Mouse (Mus musculus) heart, adult 2 months (tissue): Measurements from ENCODE around the gene Mamdc2. TPM values are rescaled to one million over a fixed set of nuclear protein-coding genes. Genes with fewer than 3 reads are reported as not detected.

ENCODE experiments used
- DNase-seq, 2 experiments: peaks; one replicate each; pipeline ENCODE4 v3.0.0; 2021
- H3K27ac ChIP-seq: fragments of 200-600 bp; 2 replicates; pipeline ENCODE4 v1.8.1; 2022
- H3K27me3 ChIP-seq: fragments of 200-500 bp; 2 replicates; pipeline ENCODE4 v1.6.1; 2012; ENCODE audit warnings: mild to moderate bottlenecking, low read length, inconsistent platforms, mixed read lengths; ENCODE audit not compliant: control insufficient read depth, insufficient read depth
- H3K36me3 ChIP-seq: fragments of 200-500 bp; 2 replicates; pipeline ENCODE4 v1.6.1; 2012; ENCODE audit warnings: low read length, inconsistent platforms; ENCODE audit not compliant: control insufficient read depth, insufficient read depth
- H3K4me1 ChIP-seq: fragments of 200-500 bp; 2 replicates; pipeline ENCODE4 v1.6.1; 2011; ENCODE audit warnings: low read length; ENCODE audit not compliant: control insufficient read depth, insufficient read depth
- H3K4me3 ChIP-seq: fragments of 200-600 bp; 2 replicates; pipeline ENCODE4 v1.8.1; 2022
- H3K79me2 ChIP-seq: fragments of 200-500 bp; replicated peaks from 2 replicates; pipeline ENCODE4 v1.6.1; 2012; ENCODE audit warnings: mild to moderate bottlenecking, inconsistent platforms, low read length, moderate library complexity, mixed read lengths; ENCODE audit not compliant: control insufficient read depth, insufficient read depth
- H3K9ac ChIP-seq: fragments of 200-500 bp; 2 replicates; pipeline ENCODE4 v1.6.1; 2012; ENCODE audit warnings: low read depth, mild to moderate bottlenecking, control low read depth, inconsistent platforms, low read length, mixed read lengths
- CTCF ChIP-seq: fragments of 200-600 bp; IDR thresholded peaks from 2 replicates; pipeline ENCODE4 v1.8.1; 2022; ENCODE audit warnings: antibody characterized with exemption, mild to moderate bottlenecking, moderate library complexity
- EP300 ChIP-seq: fragments of 200-500 bp; IDR thresholded peaks from 2 replicates; pipeline ENCODE4 v1.6.1; 2011; ENCODE audit warnings: low read depth, low read length, control low read depth; ENCODE audit not compliant: insufficient read depth
- POLR2A ChIP-seq: fragments of 200-500 bp; IDR thresholded peaks from 2 replicates; pipeline ENCODE4 v1.6.1; 2011; ENCODE audit warnings: mild to moderate bottlenecking, low read depth, low read length, control low read depth; ENCODE audit not compliant: insufficient read depth
- WGBS: fragments of 180-500 bp; shearing (Covaris S2); methylation state at CpG from one replicate; pipeline ENCODE4 v1.1.7; 2018; 5-methylcytosine and 5-hydroxymethylcytosine counted together
- intact Hi-C: fragments of 180-260 bp; cut with DNase I; formaldehyde crosslinking; loops from one replicate; pipeline ENCODE4 v1.15.1; 2025
- polyA plus RNA-seq: library from polyadenylated mRNA; depleted of rRNA; stranded (reverse); fragments of >200 nt; gene quantifications from 2 replicates; pipeline ENCODE4 v1.2.3, GENCODE M21; 2012
- total RNA-seq, 2 experiments: library from RNA; stranded (reverse); gene quantifications; 2 replicates each; pipeline ENCODE4 v1.2.3; 2021

The Mamdc2 gene
- total and polyA plus RNA-seq, 3 experiments = 1.8 to 2.6 (median 2.4) TPM

DNA sequence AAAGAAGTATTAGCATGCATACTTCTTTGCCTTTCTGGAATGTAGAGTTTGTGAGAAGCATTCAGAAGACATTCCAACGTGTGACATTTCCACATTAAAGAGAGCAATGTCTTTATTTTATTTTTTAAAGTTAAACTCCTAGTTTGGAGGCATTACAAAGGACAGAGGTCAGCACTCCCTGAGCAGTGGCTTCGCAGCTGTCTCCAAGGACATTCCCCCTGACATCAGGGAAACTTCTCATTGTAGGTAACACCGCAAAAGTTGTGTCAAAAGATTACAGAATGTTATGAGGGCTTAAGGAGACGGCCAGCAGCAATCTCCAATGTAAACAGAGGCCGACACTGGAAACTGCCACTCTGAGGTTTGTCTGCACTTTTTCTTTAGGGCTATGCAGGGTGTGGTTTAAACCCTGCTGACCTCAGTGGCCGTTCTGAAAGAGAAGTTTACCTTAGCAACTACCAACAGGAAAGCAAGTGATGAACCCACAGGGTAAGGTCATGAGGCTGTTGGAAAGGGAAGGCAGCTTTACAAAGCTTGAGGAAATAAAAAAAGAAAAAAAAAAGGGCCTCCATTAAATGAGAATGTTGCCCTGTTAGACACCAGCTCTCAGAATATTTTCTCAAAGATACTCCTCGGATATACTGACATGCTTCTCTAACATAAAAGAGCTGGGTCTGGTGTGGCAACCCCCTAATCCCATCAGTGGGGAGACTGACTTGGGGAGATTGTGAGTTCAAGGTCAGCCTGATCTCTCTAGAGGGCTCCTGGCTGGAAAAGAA lies 60.0 kb downstream of the Mamdc2 start:
- H3K4me3 ChIP-seq = no peak overlapping the region
- no peak overlapping the region for H3K27ac ChIP-seq
- no peaks in the 10 kb centered on the region for H3K79me2 ChIP-seq
- DNase-seq = peak in 1 of 2 experiments; percentile 14
- intact Hi-C loops = no loop called here
- no peaks in the 10 kb centered on the region; the same call in 1 of the 2 replicates for H3K4me1 ChIP-seq
- TF ChIP-seq CTCF (no peak), EP300 (no peak), POLR2A (no peak)
- no peak overlapping the region for H3K9ac ChIP-seq
- no peaks in the 10 kb centered on the region for H3K36me3 ChIP-seq
- 19% methylated on average over 7 of the region's 7 CpGs for WGBS
- H3K27me3 ChIP-seq = no peaks in the 10 kb centered on the region

DNA sequence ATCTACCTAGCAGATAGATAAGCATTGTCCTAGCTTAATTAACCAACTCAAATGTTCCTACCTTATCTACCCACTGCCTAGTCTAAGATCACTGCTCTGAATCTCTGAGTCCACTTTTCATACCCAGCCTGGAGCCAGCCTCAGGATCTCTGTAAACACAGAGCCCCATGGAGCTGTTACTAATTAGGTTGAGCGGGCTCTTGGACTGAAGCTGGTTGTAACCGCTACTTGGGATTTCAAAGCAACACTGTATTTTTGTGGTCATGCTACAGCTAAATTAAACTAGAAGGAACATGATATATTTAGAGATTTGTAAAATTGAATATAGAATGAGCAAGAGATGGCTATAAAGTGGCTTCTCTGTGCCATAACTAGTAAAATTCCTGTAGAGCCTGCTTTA lies 65.8 kb downstream of the Mamdc2 start:
- no peaks in the 10 kb centered on the region for H3K36me3 ChIP-seq
- TF ChIP-seq CTCF (no peak), EP300 (no peak), POLR2A (no peak)
- H3K4me1 ChIP-seq = no peaks in the 10 kb centered on the region
- WGBS = 89% methylated on average over 2 of the region's 2 CpGs
- H3K9ac ChIP-seq = no peak overlapping the region
- no peaks in the 10 kb centered on the region for H3K79me2 ChIP-seq
- intact Hi-C loops = no loop called here
- no peaks in the 10 kb centered on the region for H3K27me3 ChIP-seq
- H3K27ac ChIP-seq = no peak overlapping the region
- no peak for DNase-seq
- H3K4me3 ChIP-seq = no peak overlapping the region

DNA sequence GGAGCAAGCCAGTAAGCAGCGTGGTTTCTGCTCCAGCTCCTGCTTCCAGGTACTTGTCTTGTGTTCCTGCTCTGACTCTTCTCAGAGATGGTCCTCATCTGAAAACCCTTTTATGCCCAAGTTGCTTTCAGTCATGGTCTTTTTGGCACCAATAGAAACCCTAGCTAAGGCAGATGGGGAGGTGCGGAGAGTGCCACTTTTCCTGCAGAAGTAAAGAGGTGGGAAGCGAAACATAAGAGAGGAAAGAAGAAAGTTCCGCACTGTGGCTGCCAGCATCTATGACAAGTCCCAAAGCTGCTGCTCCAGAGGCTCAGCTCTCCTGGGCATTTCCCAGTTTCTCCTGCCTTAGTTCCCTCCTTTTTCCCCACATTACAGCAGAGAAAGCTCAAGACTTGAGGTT lies 67.3 kb downstream of the Mamdc2 start:
- no peaks in the 10 kb centered on the region for H3K36me3 ChIP-seq

DNA sequence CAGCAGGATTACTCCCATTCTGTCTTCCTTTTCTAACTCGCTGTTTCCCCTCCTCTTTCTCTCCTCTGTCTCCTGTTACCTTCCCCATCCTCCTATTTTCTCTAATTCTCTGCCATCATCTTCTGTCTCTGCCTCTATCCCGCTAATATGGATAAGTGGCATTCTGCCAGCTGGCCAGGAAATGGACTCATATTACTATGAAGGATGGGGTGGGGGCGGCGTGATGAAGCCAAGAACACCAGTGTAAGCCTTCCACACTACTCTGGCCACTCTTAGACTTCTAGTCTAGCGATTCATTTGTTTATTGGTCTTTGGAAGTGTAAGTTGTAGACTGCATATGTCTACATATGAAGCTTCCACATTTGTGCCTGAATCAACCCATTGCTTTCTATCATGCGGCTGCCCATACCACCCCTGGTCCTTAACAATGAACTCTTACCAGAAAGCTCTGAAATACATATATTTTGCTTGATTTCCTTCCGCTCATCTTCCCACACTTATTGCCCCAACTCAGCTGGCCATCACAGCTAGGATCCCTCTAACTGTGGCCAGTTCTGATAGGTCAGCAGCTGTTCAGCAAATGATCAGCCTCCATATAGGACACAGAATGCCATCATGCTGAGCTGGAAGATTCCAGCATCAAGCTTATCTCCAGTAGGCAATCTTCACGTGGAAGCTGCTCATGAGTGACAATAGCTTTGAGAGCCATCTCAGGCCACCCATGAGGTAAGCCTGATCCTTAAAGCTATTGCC lies 68.3 kb downstream of the Mamdc2 start:
- DNase-seq = no peak
- no peaks in the 10 kb centered on the region for H3K4me1 ChIP-seq

More for the DNA sequence above, 67.3 kb downstream of the Mamdc2 start:
- no peaks in the 10 kb centered on the region for H3K79me2 ChIP-seq
- no peaks in the 10 kb centered on the region for H3K27me3 ChIP-seq
- intact Hi-C loops = no loop called here
- H3K4me3 ChIP-seq = no peak overlapping the region
- no peak for DNase-seq
- WGBS = 92% methylated on average over 4 of the region's 4 CpGs
- TF ChIP-seq POLR2A = no peak
- no peak for TF ChIP-seq CTCF
- no peak for TF ChIP-seq EP300
- H3K4me1 ChIP-seq = no peaks in the 10 kb centered on the region
- no peak overlapping the region for H3K9ac ChIP-seq
- no peak overlapping the region for H3K27ac ChIP-seq

DNA sequence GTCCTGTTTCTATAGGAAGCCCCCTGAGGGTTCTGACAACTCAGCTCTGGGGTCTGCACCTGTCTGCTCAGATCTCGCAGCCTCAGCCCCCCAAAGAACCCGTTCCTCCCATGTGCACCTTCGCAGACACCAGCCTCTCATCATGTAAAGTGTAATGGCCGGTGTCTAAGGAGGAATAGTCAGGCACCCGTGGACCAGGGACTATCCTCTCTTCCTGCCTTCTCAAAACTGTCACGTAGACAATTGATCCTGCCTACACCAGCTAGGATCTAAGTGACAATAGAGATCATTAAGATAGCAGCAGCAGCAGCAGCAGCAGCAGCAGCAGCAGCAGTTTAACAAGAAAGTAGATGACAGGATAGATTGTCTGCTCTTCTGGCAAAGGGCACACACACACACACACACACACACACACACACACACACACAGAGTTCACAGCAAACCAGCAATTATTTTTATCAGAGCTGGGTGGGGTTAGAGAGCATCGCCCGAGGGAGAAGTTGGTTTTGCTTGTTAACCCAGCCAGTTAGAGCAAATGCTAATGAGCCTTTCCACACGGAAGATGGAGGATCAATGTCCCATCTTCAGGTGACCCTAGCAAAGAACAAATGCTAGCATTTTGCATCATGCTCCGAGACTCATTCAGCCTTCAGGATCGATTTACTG lies 71.6 kb downstream of the Mamdc2 start:
- H3K79me2 ChIP-seq = no peaks in the 10 kb centered on the region
- H3K36me3 ChIP-seq = no peaks in the 10 kb centered on the region
- peaks cover 3% of the 10 kb centered on the region; the same call in 1 of the 2 replicates for H3K4me1 ChIP-seq
- H3K9ac ChIP-seq = no peak overlapping the region
- H3K27me3 ChIP-seq = no peaks in the 10 kb centered on the region
- no peak for DNase-seq
- TF ChIP-seq CTCF = no peak
- TF ChIP-seq EP300 = no peak
- no peak for TF ChIP-seq POLR2A
- intact Hi-C loops = no loop called here
- no peak overlapping the region for H3K4me3 ChIP-seq
- H3K27ac ChIP-seq = no peak overlapping the region
- WGBS = 64% methylated on average over 11 of the region's 11 CpGs

More for the DNA sequence above, 68.3 kb downstream of the Mamdc2 start:
- Histone ChIP-seq H3K27me3 (no peaks in the 10 kb centered on the region), H3K79me2 (no peaks in the 10 kb centered on the region), H3K9ac (no peak overlapping the region), H3K27ac (no peak overlapping the region), H3K36me3 (no peaks in the 10 kb centered on the region), H3K4me3 (no peak overlapping the region)
- no peak for TF ChIP-seq EP300
- no peak for TF ChIP-seq CTCF
- TF ChIP-seq POLR2A = no peak
- 67% methylated on average over 8 of the region's 8 CpGs for WGBS
- intact Hi-C loops = no loop called here
